Mouse (Mus musculus) Patski (cell line): ENCODE measurements around the gene Tstd1. TPM values are rescaled to one million over a fixed set of nuclear protein-coding genes. Genes with fewer than 3 reads are reported as not detected.

Experiments used
- ATAC-seq: fragments of 100-300 bp; one replicate; pipeline ENCODE4 v1.8.0; 2021
- CTCF ChIA-PET: fragments of 350-600 bp; sonication (Branson Sonifier 250); formaldehyde crosslinking; loops from one replicate; lab custom pipeline; 2022; ENCODE audit warnings: inconsistent platforms; lab: Charles Lee
- POLR2A ChIA-PET: fragments of 350-600 bp; sonication (Branson Sonifier 250); formaldehyde crosslinking; loops from one replicate; lab custom pipeline; 2022; ENCODE audit warnings: antibody characterized with exemption, inconsistent platforms; lab: Charles Lee
- DNase-seq: peaks from one replicate; pipeline ENCODE4 v3.0.0-alpha.2; 2011; ENCODE audit warnings: low read depth, low spot score
- H3K27me3 ChIP-seq: fragments of 371-371 bp; one replicate; pipeline ENCODE4 v1.5.1; 2021
- CTCF ChIP-seq: fragments of 100-300 bp; IDR thresholded peaks from one replicate; pipeline ENCODE4 v1.5.1; 2021
- in situ Hi-C: fragments of 300-500 bp; cut with MboI; formaldehyde crosslinking; loops from 3 replicates; pipeline ENCODE4 v1.11.1; 2018; ENCODE audit warnings: low pct_unique_long_range_greater_than_20kb, mixed read lengths
- polyA plus RNA-seq: library from polyadenylated mRNA; unstranded; gene quantifications from one replicate; pipeline ENCODE4 v1.2.3, GENCODE M21; 2021

The Tstd1 gene
- polyA plus RNA-seq, 1 experiment from 2014 or later, result 1.2 TPM

DNA sequence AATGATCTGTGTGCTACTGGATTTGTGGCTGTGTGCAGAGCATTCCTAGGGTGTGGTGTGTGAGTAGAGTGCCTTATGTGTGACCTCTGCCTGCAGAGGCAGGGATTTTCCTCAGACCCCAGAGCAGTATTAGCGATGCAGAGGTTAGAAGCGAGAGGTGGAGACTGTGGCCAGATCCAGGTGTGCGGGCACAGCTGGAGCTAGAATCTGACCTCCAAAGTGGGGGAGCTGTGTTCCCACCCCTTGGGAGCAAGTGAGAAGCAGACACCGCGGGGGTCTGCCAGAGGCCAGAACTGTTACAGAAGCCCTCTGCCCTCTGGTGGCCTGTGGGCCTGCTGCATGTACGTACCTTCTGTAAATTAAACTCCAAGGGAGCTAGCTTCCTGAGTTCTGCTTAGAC, 31.6 kb upstream of the Tstd1 start:
- DNase-seq (no peak), ATAC-seq (peak; percentile 53)
- in situ Hi-C loops, result no loop called here
- TF ChIP-seq CTCF, result no peak
- POLR2A ChIA-PET, result no interaction called here
- CTCF ChIA-PET, result interaction anchor here (1.0 to 1.5 kb wide), 2 partner anchors 29 to 62 kb away, joined by 3 read pairs; no protein-coding TSS in a partner anchor
- no peaks in the 10 kb centered on the region for H3K27me3 ChIP-seq

DNA sequence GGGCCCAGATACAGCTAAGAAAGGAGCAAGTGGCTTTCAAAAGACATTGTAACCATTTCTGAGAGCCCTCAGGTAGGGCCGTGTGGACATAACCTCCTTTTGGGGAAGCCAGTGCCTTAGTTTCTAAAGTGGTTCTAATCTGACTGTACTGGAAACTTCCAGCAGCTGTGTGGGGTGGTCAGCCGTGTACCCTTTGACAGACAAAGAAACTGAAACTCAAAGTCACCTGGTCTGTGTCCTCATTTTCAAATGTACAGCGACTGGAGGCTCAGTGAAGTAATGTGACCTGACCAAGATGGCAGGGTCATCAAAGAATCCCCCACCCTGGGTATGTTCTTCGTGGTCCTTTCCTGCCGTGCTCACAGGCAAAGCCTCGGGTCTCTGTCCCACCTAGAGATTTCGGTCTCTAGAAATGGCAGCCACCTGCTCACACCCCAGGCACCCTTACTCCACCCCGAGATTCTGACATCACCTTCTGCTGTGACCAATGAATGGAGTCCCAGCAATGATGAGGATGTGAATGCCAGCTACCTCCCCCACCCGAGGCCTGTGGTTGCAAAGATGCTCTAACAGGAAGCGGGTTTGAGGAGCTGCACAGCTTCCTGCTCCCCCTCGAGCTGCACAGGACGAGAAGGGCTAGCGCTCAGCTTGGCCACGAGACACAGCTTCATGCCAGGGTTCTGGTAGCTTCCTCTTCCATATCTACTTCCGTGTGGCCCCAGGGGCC, 30.1 kb upstream of the Tstd1 start, which contains the start of gene Arhgap30:
Gene Arhgap30 (plus strand): TSS at position 579 of the 727 bp plus-strand sequence.
- in situ Hi-C loops, result no loop called here
- CTCF ChIA-PET, result interaction anchor here (1.1 to 2.0 kb wide), 3 partner anchors 8 to 30 kb away, joined by 3 to 6 read pairs (median 5); no protein-coding TSS in a partner anchor
- ATAC-seq, result no peak

DNA sequence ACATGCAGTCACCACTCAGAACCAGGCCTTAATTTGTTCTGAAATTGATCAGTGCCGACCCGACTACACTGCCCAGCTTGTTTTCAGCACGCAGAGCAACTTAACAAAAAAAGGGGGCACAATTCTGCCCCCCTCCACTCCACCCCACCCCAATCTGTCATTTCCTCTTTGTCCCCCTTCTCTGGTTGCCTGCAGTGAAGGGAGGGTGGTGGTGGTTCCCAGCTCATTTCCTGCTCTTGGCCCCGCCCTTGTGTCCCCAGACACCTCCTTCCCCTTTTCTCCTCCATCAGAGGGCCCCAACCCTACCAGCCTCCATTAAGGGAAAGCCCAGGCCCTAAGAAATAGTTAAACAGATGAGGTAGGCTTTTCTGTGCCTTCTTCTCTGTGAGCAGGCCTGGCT, 28.6 kb upstream of the Tstd1 start:
- DNase-seq (no peak), ATAC-seq (no peak)
- peaks cover 2% of the 10 kb centered on the region for H3K27me3 ChIP-seq
- in situ Hi-C loops, result no loop called here
- ChIA-PET CTCF (interaction anchor here (1.9 to 2.2 kb wide), 3 partner anchors 10 to 88 kb away, joined by 5 to 6 read pairs (median 5); no protein-coding TSS in a partner anchor), POLR2A (interaction anchor here (0.6 kb wide), 1 partner anchor 1704 kb away, joined by 3 read pairs; no protein-coding TSS in a partner anchor)
- no peak for TF ChIP-seq CTCF

More for the DNA sequence above, 30.1 kb upstream of the Tstd1 start, which contains the start of gene Arhgap30:
- TF ChIP-seq CTCF, result no peak
- no peaks in the 10 kb centered on the region for H3K27me3 ChIP-seq
- DNase-seq, result no peak
- POLR2A ChIA-PET, result no interaction called here

DNA sequence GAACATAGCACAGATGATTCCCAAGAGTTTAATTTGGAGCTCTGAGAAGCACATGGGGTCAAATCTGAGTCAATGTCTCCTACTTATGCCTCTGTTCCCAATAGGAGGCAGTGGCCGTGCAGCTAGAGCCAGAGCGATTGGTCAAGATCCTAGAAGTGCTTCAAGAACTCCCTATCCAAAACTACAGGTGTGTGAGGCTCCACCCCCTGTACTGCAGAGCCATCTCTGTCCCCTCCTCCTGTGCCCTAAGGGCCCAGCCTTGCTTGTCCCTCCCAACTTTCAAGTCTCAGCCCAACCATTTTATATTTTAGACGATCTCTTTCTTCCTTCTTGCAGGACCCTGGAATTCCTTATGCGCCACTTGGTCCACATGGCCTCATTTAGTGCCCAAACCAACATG, 16.9 kb upstream of the Tstd1 start:
- ChIA-PET CTCF (interaction anchor here (1.3 kb wide), 1 partner anchor 22 kb away, joined by 3 read pairs; no protein-coding TSS in a partner anchor), POLR2A (no interaction called here)
- ATAC-seq (no peak), DNase-seq (no peak)
- peaks cover 5% of the 10 kb centered on the region for H3K27me3 ChIP-seq
- TF ChIP-seq CTCF, result no peak
- in situ Hi-C loops, result no loop called here

DNA sequence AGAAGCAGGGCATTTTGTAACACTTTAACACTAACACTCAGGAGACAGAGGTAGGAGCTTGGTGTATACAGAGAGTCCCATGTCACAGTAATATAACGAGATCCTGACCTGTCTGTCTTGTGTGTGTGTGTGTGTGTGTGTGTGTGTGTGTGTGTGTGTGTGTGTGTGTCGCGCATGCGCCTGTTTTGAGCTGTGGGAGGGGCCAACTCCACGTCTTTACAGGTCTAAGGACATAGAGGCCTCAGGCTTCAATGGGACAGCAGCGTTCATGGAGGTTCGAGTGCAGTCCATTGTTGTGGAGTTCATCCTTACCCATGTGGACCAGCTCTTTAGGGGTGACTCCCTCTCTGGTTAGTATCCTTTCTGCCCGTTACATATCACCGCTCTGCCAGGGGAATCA, 15.7 kb upstream of the Tstd1 start:
- TF ChIP-seq CTCF, result no peak
- in situ Hi-C loops, result no loop called here
- POLR2A ChIA-PET, result no interaction called here

DNA sequence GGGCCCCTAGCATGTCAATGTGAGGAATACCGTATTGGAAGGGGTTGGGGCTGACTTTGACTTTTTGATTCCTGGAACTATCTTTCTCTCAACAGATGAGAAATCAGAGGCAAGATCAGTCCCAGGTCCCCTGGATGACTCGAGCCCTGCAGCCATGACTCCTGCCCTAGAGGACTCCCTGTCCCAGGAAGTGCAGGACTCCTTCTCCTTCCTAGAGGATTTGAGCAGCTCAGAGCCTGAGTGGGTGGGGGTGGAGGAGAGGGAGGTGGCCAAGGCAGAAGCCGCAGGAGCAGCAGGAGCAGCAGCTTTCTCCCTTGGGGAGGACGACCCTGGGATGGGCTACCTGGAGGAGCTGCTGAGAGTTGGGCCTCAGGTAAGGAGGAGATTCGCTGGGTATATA, 11.4 kb upstream of the Tstd1 start:
- ATAC-seq (no peak), DNase-seq (no peak)
- in situ Hi-C loops, result no loop called here
- peaks cover 10% of the 10 kb centered on the region for H3K27me3 ChIP-seq
- ChIA-PET POLR2A (no interaction called here), CTCF (no interaction called here)
- TF ChIP-seq CTCF, result no peak

More for the DNA sequence above, 15.7 kb upstream of the Tstd1 start:
- ATAC-seq (no peak), DNase-seq (no peak)
- H3K27me3 ChIP-seq, result peaks cover 5% of the 10 kb centered on the region
- CTCF ChIA-PET, result interaction anchor here (1.3 kb wide), 1 partner anchor 23 kb away, joined by 3 read pairs; no protein-coding TSS in a partner anchor

DNA sequence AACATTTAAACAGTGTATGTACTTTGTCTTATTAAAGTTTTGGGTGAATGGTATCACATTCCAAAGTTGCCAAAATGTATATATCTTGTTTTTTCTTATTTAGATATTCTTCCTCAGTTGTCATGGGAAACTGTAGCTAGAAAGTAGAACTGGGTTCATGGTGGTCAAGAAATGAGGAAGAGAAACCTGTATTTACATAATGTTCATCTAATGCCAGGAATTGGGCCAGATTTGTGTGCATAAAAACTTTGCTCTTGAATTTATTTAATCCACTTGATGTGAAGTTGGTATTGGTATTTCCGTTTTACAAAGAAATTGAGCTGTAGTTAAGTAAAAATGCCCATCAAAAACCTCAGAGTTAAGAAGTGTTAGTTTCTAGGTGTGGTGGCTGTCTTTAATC, 8.4 kb upstream of the Tstd1 start:
- CTCF ChIA-PET, result interaction anchor here (0.6 to 1.9 kb wide), 7 partner anchors 21 to 115 kb away, joined by 3 to 7 read pairs (median 3); partner anchors contain the start of gene Arhgap30
- TF ChIP-seq CTCF, result no peak

DNA sequence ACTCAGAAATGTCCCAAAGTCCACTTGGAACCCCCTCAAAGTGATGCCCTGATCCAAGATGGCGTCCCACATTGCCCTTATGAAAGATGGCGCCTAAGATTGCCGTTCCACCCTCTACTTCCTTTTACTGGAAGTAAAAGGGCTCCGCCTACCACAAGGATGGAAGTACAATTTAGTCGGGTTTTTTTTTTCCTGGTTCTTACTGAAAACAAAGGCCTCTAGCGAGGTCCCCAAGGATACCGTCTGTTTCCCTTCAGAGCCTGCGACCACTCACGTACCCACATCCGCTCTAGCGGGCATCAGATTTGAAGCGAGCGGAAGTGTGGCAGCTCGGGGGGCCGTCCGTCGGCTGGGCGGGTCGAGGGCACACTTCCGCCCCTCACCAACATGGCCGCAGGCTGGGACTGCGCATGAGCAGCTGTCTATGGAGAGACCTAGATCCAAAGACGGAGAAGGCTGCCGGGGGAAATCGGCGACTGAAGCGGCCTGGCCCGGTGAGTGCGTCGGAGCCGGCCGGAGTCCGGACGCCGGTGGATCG, 7.7 kb upstream of the Tstd1 start, which contains the start of gene Usf1:
Gene Usf1 (plus strand): TSS at position 367 of the 538 bp plus-strand sequence.
- in situ Hi-C loops, result no loop called here
- TF ChIP-seq CTCF, result no peak
- ChIA-PET POLR2A (interaction anchor here (0.7 kb wide), 1 partner anchor 34 kb away, joined by 10 read pairs; no protein-coding TSS in a partner anchor), CTCF (interaction anchor here (1.0 to 1.4 kb wide), 3 partner anchors 31 to 116 kb away, joined by 3 to 4 read pairs (median 3); no protein-coding TSS in a partner anchor)
- ATAC-seq (peak; percentile 79), DNase-seq (peak; percentile 77)
- peaks cover 5% of the 10 kb centered on the region for H3K27me3 ChIP-seq

More for the DNA sequence above, 8.4 kb upstream of the Tstd1 start:
- POLR2A ChIA-PET, result no interaction called here
- H3K27me3 ChIP-seq, result peaks cover 5% of the 10 kb centered on the region
- DNase-seq (no peak), ATAC-seq (no peak)
- in situ Hi-C loops, result no loop called here

DNA sequence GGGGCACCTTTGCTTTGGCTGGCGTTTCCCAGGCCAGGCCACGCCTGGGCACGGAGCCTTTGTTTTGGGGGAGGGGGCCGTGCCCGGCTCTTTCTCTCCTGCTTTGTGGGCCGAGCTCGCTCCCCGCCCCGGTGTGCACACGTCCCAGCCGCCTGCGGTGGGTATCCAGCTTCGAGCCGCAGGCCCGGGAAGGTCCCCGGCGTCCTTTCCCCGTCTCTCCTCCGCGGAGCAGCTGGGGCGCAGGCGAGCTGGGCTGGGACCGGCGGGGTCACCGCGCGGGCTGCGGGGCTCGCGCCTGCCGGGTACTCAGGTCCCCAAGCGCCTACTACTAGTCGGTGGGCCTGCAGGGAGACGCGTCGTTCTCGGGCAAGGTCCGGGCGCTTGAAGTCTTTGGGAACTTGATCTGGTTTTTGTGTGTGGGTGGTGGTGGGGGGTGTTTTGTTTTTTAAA, 7.2 kb upstream of the Tstd1 start:
- in situ Hi-C loops, result no loop called here
- ATAC-seq (peak; percentile 48), DNase-seq (no peak)
- POLR2A ChIA-PET, result interaction anchor here (0.6 kb wide), 2 partner anchors 65 to 88 kb away, joined by 3 to 4 read pairs; no protein-coding TSS in a partner anchor
- no peak for TF ChIP-seq CTCF
- peaks cover 5% of the 10 kb centered on the region for H3K27me3 ChIP-seq
- CTCF ChIA-PET, result interaction anchor here (1.0 to 1.4 kb wide), 2 partner anchors 14 to 31 kb away, joined by 3 to 4 read pairs; no protein-coding TSS in a partner anchor

DNA sequence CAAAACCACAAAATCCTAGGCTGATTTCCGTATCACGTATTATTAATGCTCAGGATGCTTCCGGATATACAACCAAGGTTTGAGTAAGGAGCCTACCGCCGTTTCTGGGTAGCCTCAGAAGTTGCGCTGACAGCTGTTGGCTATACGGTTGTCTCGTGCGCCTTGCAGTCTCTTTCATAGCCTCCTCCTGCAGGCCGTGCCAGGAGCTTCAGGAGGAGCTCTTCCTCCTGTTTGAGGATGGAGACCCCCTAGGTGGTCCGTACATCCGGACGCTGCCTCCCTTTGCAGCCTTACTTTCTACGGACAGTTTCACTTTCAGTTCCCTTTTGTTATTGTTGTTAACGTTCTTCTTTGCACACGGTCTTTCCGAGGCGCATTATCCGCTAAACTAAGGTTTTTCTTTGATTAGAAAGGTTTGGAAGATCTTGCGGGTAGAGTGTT, 6.7 kb upstream of the Tstd1 start:
- ChIA-PET POLR2A (interaction anchor here (0.6 kb wide), 2 partner anchors 64 to 88 kb away, joined by 3 to 4 read pairs; no protein-coding TSS in a partner anchor), CTCF (interaction anchor here (1.0 kb wide), 1 partner anchor 13 kb away, joined by 3 read pairs; no protein-coding TSS in a partner anchor)
- DNase-seq, result no peak
- in situ Hi-C loops, result no loop called here
- H3K27me3 ChIP-seq, result peaks cover 5% of the 10 kb centered on the region
- TF ChIP-seq CTCF, result no peak
- no peak for ATAC-seq
